ENCODE assay signal across 8 mouse cellular contexts in the genomic region with DNA sequence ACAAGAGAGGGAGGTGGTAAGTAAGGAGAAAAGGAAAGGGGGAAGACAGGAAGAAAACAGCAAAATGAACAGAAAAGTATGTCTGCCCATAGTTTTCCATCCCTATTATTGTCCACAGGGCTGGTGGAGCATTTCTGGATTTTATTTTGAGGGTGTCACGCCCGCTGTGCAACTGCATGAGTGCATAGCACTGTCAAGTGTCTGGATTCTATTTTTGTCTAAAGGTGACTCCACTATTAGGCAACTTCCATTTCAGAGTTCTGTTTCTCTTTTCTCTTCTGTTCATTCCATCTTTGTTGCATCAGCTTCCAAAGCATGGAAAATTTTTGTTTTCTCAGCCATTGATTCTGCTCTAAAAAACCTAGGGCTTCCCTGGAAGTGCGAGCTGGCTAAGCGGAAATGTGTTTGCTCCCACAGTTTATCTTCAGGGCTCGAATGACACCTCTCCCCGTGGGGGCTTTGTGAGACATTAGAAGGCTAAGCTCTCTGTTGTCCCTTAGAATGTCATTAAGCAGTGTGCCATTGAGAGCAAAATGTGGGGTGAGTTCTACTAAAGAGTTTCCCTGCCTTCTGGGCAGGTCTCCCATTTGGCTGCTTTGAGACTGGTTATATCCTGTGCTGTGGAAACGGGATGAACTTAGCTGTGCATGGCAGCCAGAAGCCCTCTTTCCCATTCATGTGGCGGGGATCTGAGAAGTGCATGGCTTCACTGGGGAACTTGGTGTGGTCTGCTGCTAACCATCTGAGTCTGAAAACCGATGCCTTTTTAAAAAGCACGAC.
A peak's percentile ranks its signal among the peaks of the same experiment; 100 is the strongest.
DNase-seq lines count a peak whose midpoint lies in the region; ATAC-seq lines count a peak whose summit lies in the region.

No protein-coding gene starts in this region.

- H3K4me2 ChIP-seq in forebrain, embryonic 15.5 days (replicated peaks) = no peak overlapping the region
- H3K4me2 ChIP-seq in limb, embryonic 15.5 days = no peak overlapping the region
- no peak overlapping the region for H3K4me2 ChIP-seq in liver, embryonic 12.5 days

- H3K9me3 ChIP-seq in forebrain, embryonic 15.5 days = no peaks in the 10 kb centered on the region
- H3K9me3 ChIP-seq in limb, embryonic 15.5 days = no peaks in the 10 kb centered on the region
- no peaks in the 10 kb centered on the region for H3K9me3 ChIP-seq in liver, embryonic 12.5 days (replicated peaks)

- H3K27me3 ChIP-seq in forebrain, embryonic 15.5 days = no peaks in the 10 kb centered on the region
- H3K27me3 ChIP-seq in limb, embryonic 15.5 days = no peaks in the 10 kb centered on the region
- H3K27me3 ChIP-seq in liver, embryonic 12.5 days (replicated peaks) = no peaks in the 10 kb centered on the region

- no peaks in the 10 kb centered on the region for H3K36me3 ChIP-seq in forebrain, embryonic 15.5 days
- no peaks in the 10 kb centered on the region for H3K36me3 ChIP-seq in limb, embryonic 15.5 days
- no peaks in the 10 kb centered on the region for H3K36me3 ChIP-seq in liver, embryonic 12.5 days

- intact Hi-C loops in heart, postnatal 25 days (cut with DNase I) = loop anchor here (5.0 kb wide), 2 partner anchors 34 to 254 kb away; no protein-coding TSS in a partner anchor

- H3K4me1 ChIP-seq in forebrain, embryonic 15.5 days = peaks cover 16% of the 10 kb centered on the region
- peaks cover 15% of the 10 kb centered on the region for H3K4me1 ChIP-seq in limb, embryonic 15.5 days
- 0 out of 2 replicates have a peak, but pooled peaks cover 5% of the 10 kb centered on the region for H3K4me1 ChIP-seq in liver, embryonic 12.5 days

- DNase-seq in right cerebral cortex, adult 18-20 months = peak; percentile 33
- no peak for DNase-seq in right cerebral cortex, postnatal 36 days (ENCODE audit: low spot score in 2 of 2)
- peak; percentile 37 for DNase-seq in heart, postnatal 25 days (ENCODE audit: low spot score)
- DNase-seq in urinary bladder, postnatal 10 days (ENCODE audit: low spot score) = no peak
- DNase-seq in liver = no peak

- peak; percentile 53 for ATAC-seq in forebrain, embryonic 15.5 days (replicated peaks)
- ATAC-seq in limb, embryonic 15.5 days (ENCODE audit: insufficient number of reproducible peaks, low FRiP score, low TSS enrichment, low read depth) = peak; percentile 72
- no peak for ATAC-seq in liver, embryonic 12.5 days

- no peak overlapping the region; the same call in 1 of the 2 replicates for H3K27ac ChIP-seq in forebrain, embryonic 15.5 days (replicated peaks)
- peak overlapping the region; percentile 54 for H3K27ac ChIP-seq in limb, embryonic 15.5 days
- H3K27ac ChIP-seq in liver, embryonic 12.5 days = no peak overlapping the region

- 22% methylated on average over 10 of the region's 10 CpGs for WGBS in forebrain, embryonic 15.5 days
- 24% methylated on average over 10 of the region's 10 CpGs for WGBS in limb, embryonic 15.5 days
- WGBS in liver, embryonic 12.5 days (ENCODE audit: insufficient replicate concordance) = 40% methylated on average over 10 of the region's 10 CpGs

- no peak overlapping the region for H3K4me3 ChIP-seq in forebrain, embryonic 15.5 days
- no peak overlapping the region for H3K4me3 ChIP-seq in limb, embryonic 15.5 days
- H3K4me3 ChIP-seq in liver, embryonic 12.5 days = no peak overlapping the region

- H3K9ac ChIP-seq in forebrain, embryonic 15.5 days (replicated peaks) = no peak overlapping the region
- H3K9ac ChIP-seq in limb, embryonic 15.5 days = no peak overlapping the region
- no peak overlapping the region for H3K9ac ChIP-seq in liver, embryonic 12.5 days

Comparison
In these comparisons a context has a peak if more than half of its experiments do, and no peak if none do; other contexts are left out.
1. DNase-seq: peak in right cerebral cortex, adult 18-20 months (single experiment) and heart, postnatal 25 days (single experiment); none in right cerebral cortex, postnatal 36 days (0 of 2), urinary bladder, postnatal 10 days (single experiment) and liver (single experiment).